Mouse (Mus musculus) inflammation-experienced regulatory T-cells (primary cell): ENCODE results near the gene Ms4a2. TPM values are rescaled to one million over a fixed set of nuclear protein-coding genes. Genes with fewer than 3 reads are reported as not detected.

Experiments
- polyA plus RNA-seq, 2 experiments: library from polyadenylated mRNA; unstranded; fragments of 100-300 nt; shearing (Covaris generic); gene quantifications; one replicate each; pipeline ENCODE4 v1.2.1; 2017

Gene Ms4a2
- under 1 TPM; 0.31 to 0.35 TPM for polyA plus RNA-seq

GRCm38 (mm10) chr19:11623551-11623950 is at the start of gene Ms4a2:
Gene Ms4a2, minus strand, starts transcription at chr19:11623719.

GRCm38 (mm10) chr19:11660459-11660858 is 36.9 kb upstream of the Ms4a2 start, which contains the start of gene Oosp2:
Gene Oosp2, minus strand, starts transcription at chr19:11660559.

DNA sequence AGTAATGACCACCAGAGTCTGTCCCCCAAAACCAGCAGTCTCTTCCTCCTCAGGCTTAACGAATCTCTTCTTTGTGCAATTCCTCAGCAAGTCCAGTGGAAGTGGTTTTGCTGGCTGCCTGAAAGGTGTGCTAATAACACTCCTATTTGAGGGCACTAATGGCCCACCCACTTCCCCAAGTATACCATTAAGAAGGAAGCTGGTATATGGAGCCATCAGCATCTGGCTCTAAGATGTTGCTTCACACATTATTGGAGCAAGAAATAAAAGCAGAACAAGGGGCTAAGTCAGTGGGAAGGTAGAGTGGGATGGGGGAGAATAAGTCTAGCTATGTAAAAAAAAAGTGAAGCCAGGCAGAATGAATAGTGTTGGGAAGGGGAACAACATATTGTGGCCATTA is 17.2 kb upstream of the Ms4a2 start, which contains the start of gene Ms4a3:
Gene Ms4a3, minus strand, starts transcription at position 120 of the 400 bp plus-strand sequence.

GRCm38 (mm10) chr19:11604603-11605002 is 18.9 kb downstream of the Ms4a2 start, which contains the start of gene Ms4a6d:
Gene Ms4a6d, minus strand, starts transcription at chr19:11604849.

Other genes starting within 250 kb of the Ms4a2 start
- gene Ms4a4a, start 248.2 kb downstream of the Ms4a2 start, polyA plus RNA-seq = 1 to 10 TPM in 1 of 2 experiments, under 1 TPM in 1; 0.45 to 1.6 TPM
- 100 to 1,000 TPM in 1 of 2 experiments, 10 to 100 TPM in 1; 38.9 to 156 TPM for gene Ms4a4c, start 218.9 kb downstream of the Ms4a2 start, polyA plus RNA-seq
- gene Ms4a4b, start 180.2 kb downstream of the Ms4a2 start, polyA plus RNA-seq = 1,000 to 10,000 TPM; 2,238 to 3,168 TPM
- gene Ms4a6c, start 154.4 kb downstream of the Ms4a2 start, polyA plus RNA-seq = 10 to 100 TPM; 12.9 to 14.6 TPM
- 100 to 1,000 TPM; 228 to 249 TPM for gene Gm8369, start 137.8 kb downstream of the Ms4a2 start, polyA plus RNA-seq
- 100 to 1,000 TPM; 810 to 848 TPM for gene Ms4a6b, start 107.2 kb downstream of the Ms4a2 start, polyA plus RNA-seq
- gene Ms4a4d, start 86.9 kb downstream of the Ms4a2 start, polyA plus RNA-seq = 1 to 10 TPM; 3.2 to 3.4 TPM
- gene Ms4a6d, start 18.9 kb downstream of the Ms4a2 start, polyA plus RNA-seq = 10 to 100 TPM in 1 of 2 experiments, 1 to 10 TPM in 1; 9.6 to 13.4 TPM
- gene Ms4a3, start 17.1 kb upstream of the Ms4a2 start, polyA plus RNA-seq = under 1 TPM in 1 of 2 experiments, not detected in 1; 0.77 TPM
- not detected for gene Oosp2, start 36.8 kb upstream of the Ms4a2 start, polyA plus RNA-seq
- under 1 TPM in 1 of 2 experiments, not detected in 1; 0.55 TPM for gene Oosp1, start 67.4 kb upstream of the Ms4a2 start, polyA plus RNA-seq
- under 1 TPM; 0.41 to 0.78 TPM for gene Oosp3, start 73.3 kb upstream of the Ms4a2 start, polyA plus RNA-seq
- under 1 TPM in 1 of 2 experiments, not detected in 1; 0.18 TPM for gene Gif, start 123.8 kb upstream of the Ms4a2 start, polyA plus RNA-seq
- gene Mrpl16, start 146.7 kb upstream of the Ms4a2 start, polyA plus RNA-seq = 10 to 100 TPM; 38.2 to 43.8 TPM
- gene Stx3, start 195.7 kb upstream of the Ms4a2 start, polyA plus RNA-seq = 1 to 10 TPM; 2.9 to 4.5 TPM
- under 1 TPM in 1 of 2 experiments, not detected in 1; 0.10 TPM for gene Olfr1417, start 215.5 kb upstream of the Ms4a2 start, polyA plus RNA-seq
- gene Olfr1418, start 237.3 kb upstream of the Ms4a2 start, polyA plus RNA-seq = under 1 TPM in 1 of 2 experiments, not detected in 1; 0.22 TPM